Mouse (Mus musculus): Measurements from ENCODE around the gene Tmem179.

- no peak for TF ChIP-seq CTCF (IDR thresholded peaks at IDR 0.05; ENCODE audit: insufficient read depth, low read depth, low read length)
- TF ChIP-seq POLR2A (IDR thresholded peaks at IDR 0.05; ENCODE audit: insufficient read depth, low read depth, low read length), result no peak
Measured at GRCm38 (mm10) chr12:112465928-112466327, 50.6 kb downstream of the Tmem179 start.

Data from olfactory bulb, adult 2 months (tissue).